Mouse (Mus musculus) embryonic fibroblast, embryonic 13.5 days (primary cell): Measurements from ENCODE around the gene Mgat5.

Source experiments
- CTCF ChIP-seq: IDR thresholded peaks from 2 replicates; pipeline ENCODE4 v1.5.1; 2011; ENCODE audit warnings: mild to moderate bottlenecking, control low read depth, low read length, moderate library complexity, borderline replicate concordance; ENCODE audit not compliant: insufficient read depth
- POLR2A ChIP-seq: IDR thresholded peaks from 2 replicates; pipeline ENCODE4 v1.6.1; 2011; ENCODE audit warnings: low read depth, mild to moderate bottlenecking, control low read depth, low read length, moderate library complexity

- no peak for TF ChIP-seq CTCF
- TF ChIP-seq POLR2A: no peak
Observed at GRCm38 (mm10) chr1:127352131-127352793, 147.4 kb downstream of the Mgat5 start.
